Mouse (Mus musculus) megakaryocyte progenitor cell, adult 5-6 weeks (primary cell): Measurements from ENCODE around the gene Iqschfp. TPM values are rescaled to one million over a fixed set of nuclear protein-coding genes. Genes with fewer than 3 reads are reported as not detected.

Source experiments
- ATAC-seq: replicated peaks from 2 replicates; pipeline ENCODE4 v1.8.0; 2016; ENCODE audit warnings: mild to moderate bottlenecking, moderate TSS enrichment, inconsistent platforms; ENCODE audit not compliant: poor library complexity
- total RNA-seq, 2 experiments: library from RNA; stranded (forward) in 1 of 2; stranded (reverse) in 1 of 2; fragments of 157-497, 149-512 nt in 1 of 2; fragments of 200-1000 nt in 1 of 2; gene quantifications; 2 replicates each; pipeline versions ENCODE4 v1.2.3 to v1.2.4; 2015 to 2017

Gene Iqschfp
- total RNA-seq, 2 experiments from 2014 or later: not detected

- no peak for ATAC-seq
These were observed 433.5 kb downstream of the Iqschfp start for GRCm38 (mm10) chr3:68325575-68325974.

DNA sequence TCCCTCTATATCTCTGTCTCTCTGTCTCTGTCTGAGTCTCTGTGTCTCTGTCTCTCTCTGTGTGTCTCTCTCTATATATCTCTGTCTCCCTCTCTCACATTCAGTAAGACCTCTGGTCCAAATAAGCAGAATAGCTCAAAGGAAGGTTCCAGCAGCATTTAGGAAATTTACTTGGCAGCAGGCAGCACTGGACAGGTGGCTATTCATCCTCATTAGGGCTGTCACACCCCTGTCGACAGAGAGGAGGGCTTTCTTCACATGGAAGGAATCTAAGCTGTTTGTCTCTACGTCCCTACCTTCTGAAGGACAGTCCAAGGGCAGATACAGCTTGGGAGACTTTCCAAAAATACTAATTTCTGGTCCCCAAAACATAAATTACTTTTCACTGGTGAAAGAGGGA lies 440.5 kb downstream of the Iqschfp start:
- ATAC-seq: no peak

DNA sequence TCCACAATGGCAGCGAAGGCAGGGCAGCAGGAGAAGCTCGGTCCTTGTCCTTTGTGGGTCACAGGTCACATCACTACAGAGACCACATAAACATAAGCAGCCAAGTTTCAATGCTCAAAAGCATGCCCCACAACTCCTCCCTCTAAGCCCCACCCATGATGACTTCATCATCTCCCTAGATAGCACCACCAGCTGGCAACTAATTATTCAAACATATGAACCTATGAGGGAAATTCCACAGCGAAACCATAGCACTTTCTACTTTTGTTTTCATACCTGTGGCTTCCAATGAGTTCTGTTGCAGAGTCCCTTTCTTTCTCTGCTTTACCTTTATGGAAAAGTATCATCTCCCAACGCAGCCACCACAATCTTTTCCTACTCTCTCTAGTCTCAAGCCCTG lies 443.5 kb downstream of the Iqschfp start:
- ATAC-seq: no peak

DNA sequence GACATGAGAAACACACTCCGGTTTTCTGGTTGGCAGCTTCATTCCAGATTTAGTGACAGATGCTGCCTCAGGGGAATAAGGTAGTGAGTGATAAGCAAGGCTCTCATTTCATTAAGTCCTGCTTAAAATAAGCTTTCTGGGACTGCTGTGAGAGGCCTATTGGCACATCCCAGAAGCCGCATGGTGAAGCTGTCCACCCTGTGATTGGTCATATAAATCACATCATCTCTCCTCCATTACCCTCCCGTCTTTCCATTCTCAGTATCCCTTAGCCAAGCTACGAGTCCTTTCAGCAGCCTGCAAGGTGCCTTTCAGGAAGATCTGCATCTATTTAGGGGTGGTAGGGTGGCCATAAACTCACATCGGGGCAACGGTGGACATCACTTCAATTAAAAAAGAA lies 458.6 kb downstream of the Iqschfp start:
- no peak for ATAC-seq

DNA sequence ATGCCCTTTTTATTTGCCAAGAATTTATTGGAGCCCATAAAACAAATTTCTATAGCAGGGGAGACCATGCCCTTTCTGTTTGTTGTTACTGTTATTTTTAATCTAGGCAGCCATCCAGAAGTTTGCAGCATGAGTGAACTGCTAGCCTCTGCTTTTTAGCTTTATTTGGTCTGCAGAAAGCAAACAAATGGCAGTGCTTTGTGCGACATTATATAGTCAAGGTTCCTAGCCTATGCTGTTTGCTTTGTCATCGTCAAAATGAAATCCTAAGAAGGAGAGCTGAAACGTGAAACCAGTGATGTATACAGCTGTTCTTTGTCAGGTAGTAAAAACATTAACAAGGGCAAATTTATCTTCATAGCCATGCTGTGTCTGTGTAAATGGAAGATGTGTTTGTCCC lies 459.4 kb downstream of the Iqschfp start:
- ATAC-seq: no peak

GRCm38 (mm10) chr3:68352961-68353360 lies 460.9 kb downstream of the Iqschfp start:
- ATAC-seq: no peak

- no peak for ATAC-seq
These were observed 461.5 kb downstream of the Iqschfp start for GRCm38 (mm10) chr3:68353492-68353891.

DNA sequence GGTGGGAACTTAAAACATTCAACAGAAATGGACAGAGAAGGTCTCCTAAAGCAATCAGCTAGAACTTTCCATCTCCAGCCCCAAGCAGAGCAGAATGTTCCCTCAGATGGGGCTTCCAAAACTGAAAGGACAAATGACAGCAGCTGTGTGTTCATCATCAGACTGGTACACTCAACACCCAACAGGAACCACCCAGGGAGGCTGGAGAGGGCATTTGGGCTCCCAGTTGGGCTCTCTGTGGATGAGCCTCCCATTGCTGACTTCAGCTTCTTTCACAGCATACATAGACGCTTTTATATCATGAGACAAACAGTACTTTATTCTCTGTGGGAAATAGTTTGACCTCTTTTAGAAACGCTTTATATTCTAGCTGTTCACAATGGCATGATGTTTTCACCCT lies 464.5 kb downstream of the Iqschfp start:
- ATAC-seq: no peak

DNA sequence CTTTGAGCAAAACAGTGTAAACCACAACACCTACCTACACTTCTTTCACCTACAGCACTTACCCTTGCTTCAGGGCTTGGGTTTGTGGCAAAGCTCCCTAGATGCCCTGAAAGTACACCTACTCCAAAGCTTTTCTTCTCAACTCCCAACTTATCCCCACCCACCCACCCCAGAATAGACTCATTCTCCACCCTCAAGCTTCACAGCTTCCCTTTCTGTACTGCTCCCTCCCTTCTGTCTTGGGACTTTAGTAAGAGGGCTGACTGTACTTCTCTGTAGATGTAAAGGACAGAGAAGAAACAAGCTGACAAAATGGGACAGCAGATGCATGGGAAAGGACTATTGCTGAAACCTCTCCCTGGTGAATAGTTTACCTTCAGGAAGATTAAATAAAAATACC lies 476.0 kb downstream of the Iqschfp start:
- ATAC-seq: no peak

GRCm38 (mm10) chr3:68372925-68373324 lies 480.9 kb downstream of the Iqschfp start:
- ATAC-seq: no peak

DNA sequence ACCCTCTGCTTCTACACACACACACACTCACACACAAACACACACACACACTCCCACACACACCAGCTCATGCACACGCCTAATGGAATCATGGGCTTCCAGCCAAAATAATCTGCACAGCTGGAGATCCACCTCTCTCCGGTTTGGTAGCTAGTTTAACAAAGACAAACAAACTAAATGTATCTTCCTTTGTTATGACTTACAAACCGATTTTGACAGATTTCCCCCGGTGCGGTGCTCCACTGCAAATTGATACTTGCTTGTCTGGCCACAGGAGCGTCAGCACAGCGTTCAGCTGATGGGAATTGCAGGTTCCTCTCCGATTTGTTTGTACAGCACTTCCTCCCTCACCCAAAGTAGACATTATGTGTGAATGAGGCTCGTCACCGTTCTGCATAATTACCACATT lies 483.1 kb downstream of the Iqschfp start:
- ATAC-seq: no peak

DNA sequence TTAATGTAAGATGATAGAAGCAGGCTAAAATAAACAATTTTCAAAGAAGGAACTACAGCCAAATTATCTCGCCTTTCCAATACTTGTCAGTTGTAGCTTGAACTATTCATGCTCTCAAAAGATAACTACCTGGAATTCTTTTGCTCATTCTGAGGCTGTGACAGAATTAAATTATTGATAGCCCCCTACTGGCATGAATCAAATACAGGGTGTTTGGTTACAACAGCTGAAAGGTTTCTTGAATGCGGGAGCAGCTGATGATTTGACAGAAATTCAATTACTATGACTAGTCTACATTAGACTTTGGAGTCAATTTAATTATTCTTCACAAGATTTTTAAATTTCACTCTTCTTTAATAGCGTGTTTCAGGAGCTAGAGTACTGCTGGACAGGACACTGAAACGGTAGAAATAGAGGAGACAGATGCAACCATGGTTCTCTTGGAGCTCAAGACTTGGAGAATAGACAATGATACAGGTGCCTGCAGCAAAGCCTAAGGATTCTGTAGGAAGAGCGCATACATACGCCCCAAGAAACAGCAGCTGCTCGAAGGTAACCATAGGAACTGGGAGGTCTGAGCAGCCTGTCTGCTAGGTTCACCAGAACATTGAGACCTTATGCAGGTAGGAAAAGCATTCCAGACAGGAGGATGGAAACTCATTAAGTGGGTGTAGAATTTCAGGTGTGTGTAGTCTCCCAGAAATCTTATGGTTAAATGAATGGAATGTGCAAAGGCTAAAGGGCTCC lies 485.6 kb downstream of the Iqschfp start:
- no peak for ATAC-seq

GRCm38 (mm10) chr3:68378799-68379198 lies 486.8 kb downstream of the Iqschfp start:
- ATAC-seq: no peak

GRCm38 (mm10) chr3:68379242-68379641 lies 487.2 kb downstream of the Iqschfp start:
- ATAC-seq: no peak

- no peak for ATAC-seq
These were observed 491.6 kb downstream of the Iqschfp start for GRCm38 (mm10) chr3:68383672-68384071.

DNA sequence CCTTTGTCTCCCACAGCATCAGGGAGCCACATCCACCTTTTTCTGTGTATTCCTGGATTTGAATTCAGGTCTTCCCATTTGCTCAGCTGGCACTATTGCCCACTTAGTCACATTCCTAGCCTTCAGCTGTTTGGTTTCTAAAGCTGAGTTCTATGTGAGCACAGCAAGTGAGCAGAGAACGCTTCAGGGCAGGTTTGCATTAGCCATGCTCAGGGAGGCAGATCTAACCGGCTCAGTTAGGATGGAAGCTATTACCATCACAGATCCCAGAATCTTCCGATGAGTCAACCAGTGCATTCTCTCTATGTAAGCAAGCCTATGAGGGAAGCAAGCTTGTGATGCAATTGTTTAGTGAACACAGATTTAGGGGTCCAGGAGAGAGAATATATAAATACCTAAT lies 493.5 kb downstream of the Iqschfp start:
- ATAC-seq: no peak

DNA sequence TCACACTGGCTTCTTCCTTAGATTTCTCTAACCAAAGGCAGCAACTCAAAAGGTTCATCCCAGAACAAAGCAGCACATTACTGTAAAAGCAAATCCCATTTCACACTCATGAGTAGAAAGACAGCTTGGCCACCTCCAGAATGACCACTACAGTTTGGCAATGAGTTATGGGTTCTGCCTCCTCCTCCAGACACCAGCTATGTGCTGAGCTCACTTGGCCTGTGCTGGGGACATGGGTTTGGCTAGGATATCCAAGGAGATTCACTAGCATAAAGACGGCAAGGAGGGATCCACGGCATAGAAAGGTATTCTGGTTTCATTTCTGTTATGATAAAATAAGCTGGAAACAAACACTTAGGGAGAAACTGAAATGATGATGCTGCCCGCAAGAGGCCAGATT lies 496.0 kb downstream of the Iqschfp start:
- ATAC-seq: no peak

GRCm38 (mm10) chr3:68393578-68393977 lies 501.5 kb downstream of the Iqschfp start:
- ATAC-seq: no peak

- ATAC-seq: no peak
These were observed 506.7 kb downstream of the Iqschfp start for GRCm38 (mm10) chr3:68398691-68399090.

DNA sequence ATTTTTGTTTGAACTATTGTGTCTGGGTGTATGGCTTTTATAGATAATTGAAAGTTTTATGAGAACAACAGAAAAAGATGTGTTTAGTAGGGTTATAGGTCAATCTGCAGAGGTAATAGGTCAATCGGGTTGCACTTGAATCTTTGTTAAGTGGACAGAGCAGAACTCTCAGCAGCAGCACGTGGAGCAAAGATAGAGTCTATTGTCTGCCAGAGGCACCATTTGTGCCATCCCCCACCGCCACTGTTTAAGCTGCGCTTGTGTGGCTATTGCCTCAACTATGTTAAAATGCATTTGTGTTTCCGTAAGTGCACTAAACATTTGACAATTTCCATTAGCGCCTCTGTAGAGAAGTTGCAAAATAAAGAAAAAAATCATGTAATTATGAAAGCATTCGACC lies 508.1 kb downstream of the Iqschfp start:
- ATAC-seq: no peak

DNA sequence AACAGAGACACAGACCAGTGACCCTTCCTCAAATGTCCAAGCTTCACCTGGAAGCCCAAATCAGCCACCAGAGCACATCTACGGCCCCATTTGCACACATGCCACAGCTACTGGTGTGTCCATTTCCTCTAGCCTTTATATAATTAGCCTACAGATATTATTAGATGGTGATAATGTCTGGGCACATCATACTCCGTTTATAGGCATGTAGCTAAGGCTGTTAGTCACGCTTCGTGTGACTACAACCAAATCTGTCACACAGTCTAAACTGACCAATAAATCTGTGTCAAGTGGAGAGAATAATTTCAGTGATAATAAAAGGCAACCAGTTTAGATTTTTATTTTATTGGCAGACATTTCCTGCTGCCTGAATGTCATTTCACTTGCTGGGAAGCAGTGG lies 511.3 kb downstream of the Iqschfp start:
- no peak for ATAC-seq

GRCm38 (mm10) chr3:68403783-68404217 lies 511.8 kb downstream of the Iqschfp start:
- no peak for ATAC-seq

DNA sequence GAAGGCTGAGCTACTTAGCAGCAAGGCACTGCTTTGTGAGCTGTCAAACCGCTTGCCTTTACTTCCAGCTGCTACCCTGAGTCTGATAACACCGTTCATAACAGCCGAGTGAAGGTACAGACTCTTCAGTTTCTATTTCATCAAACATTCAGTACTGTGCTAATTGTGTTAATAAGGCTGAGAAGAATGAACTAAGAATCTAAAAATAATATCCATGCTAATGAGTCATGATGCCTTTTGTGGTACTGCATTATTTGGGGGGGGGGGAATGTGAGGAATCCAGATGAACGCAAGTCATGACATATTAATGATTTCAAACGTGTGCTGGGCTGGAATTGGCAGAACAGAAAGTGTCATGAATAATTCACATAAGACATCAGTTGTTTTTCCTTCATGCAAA lies 513.7 kb downstream of the Iqschfp start:
- ATAC-seq: no peak
